Mouse (Mus musculus) ovary, adult 18-20 months (tissue): Measurements from ENCODE around the gene Unc45b.
A peak's percentile ranks its signal among the peaks of the same experiment; 100 is the strongest.

Experiments used
- DNase-seq: peaks from one replicate; pipeline ENCODE4 v3.0.0; 2022; ENCODE audit warnings: low spot score, mixed read lengths

Gene Unc45b

DNA sequence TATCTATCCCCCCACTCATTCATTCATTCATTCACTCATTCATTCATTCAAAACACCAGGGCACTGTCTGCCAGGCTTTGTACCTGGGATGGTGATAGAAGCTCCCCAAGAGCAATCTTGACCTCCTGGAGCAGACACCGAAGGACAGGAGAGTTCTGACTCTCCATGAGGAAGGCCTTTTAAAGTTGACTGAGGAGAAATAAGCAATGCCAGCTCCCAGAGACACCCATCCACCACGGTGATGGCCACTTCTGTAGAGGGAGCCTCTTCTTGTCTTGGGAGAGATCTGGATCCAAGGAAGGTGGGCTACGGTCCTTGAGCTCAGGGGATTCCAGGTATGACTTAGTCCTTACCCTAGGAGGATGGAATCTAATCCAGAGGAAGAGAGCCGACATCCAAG is at the start of gene Unc45b:
Gene Unc45b, plus strand, starts transcription at position 301 of the 400 bp plus-strand sequence.
- DNase-seq = no peak

DNA sequence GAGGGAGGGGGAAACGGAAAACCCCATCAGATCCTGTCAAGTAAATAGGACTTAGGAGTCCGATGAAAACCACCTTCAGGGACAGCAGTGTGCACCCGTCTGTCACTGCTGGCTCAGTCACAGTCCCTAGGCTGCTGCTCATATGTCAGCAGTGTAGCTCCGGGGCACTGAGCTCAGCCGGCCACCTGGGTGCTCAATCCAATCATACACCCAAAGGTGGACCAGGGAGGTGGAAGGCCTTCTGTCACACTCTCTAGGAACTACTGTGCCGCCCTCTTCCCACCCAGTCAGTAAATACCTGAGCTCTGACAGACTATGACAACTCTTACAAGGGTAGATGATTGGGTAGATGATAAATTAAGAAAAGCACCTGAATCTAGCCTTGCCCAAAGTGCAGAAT is 49.6 kb upstream of the Unc45b start:
- no peak for DNase-seq

DNA sequence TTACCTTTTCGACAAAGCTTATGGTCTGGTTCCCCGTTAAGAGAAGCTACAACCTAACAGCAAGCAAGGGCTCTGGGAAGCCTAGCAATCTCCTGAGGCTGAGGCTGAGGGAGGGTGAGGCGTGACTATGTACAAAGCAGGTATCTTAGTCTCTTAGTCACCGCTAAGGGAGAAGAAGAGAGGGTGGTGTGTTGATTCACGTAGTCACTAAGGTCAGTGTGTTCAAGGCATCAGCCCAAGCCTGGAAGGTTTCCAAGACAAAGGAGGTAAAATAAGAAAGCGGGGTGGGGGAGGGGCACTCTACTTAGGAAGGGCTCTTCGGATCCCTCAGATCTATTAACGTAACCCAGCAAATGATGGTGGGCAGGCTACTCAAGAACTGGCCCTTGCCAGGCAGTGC is 48.8 kb upstream of the Unc45b start:
- DNase-seq = no peak

DNA sequence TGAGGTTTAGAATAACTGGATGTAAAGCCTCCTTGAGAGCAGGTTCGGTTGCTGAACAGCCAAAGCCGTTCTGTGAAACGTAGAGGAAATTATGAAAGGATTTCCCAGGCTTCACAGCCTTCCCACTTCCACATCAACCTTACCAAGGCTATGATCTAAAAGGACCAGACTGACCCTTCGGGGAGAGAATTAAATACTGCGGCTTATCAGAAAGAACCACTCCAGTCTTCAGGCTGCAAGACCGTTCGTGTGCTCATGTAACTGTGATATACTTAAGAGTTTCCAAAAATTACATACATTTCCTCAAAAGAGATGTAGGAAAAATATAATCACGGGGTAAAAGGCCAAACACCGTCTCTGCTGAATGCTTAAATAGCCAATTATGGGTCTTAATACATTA is 47.7 kb upstream of the Unc45b start:
- DNase-seq = no peak

DNA sequence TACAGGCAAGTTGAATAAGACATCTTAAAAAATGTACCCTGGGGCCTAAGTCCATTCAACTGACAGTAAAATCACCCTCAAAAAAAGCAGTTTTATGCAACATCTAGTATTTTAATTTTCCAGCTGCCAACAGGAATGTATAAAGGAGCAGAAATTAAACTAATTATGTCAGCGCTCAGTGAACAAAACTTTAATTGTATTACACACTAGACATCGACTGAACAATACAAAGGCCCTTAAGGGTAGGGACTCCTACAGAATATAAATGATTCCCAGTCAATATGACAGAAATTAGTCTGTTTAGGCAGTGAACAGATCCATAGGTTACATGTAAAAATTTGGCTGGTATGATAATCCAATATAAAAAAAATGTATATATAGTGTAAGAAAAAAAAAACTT is 47.3 kb upstream of the Unc45b start:
- no peak for DNase-seq

DNA sequence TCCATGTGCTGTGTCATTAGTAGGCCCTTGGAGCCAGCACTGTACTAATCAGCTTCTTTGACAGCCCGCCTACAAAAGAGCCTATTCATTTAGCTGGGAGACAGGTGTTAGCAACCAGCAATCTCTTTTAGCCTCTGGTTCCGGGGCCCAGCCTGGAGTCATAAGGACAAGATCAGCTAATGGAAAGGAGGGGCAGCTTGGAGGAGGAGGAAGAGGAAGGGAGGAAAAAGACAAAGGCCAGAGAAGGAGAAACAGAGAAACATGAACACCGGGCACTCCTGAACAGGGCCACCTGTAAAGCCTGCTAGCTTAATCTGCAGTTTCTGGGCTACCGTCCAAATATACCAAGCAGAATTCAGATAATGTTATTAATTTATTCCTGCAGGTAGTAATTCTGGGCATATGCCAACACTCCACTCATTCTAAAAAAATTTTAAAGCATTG is 46.8 kb upstream of the Unc45b start:
- DNase-seq = no peak

DNA sequence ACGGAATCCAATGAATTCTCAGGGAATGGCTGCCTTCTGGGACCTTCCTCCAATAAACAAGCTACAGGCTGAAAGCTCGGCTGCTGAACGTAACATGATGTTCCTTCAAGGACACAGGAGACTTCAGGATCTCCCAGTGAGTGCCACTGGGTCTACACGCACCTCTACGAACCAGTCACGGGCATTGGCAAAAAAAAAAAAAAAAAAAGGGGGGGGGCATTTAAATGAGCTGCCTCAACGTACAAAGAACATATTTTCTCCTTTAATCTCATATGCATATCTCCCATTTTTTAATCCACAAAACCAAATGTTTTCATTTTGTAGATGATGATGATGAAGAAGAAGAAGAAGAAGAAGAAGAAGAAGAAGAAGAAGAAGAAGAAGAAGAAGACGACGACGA is 44.4 kb upstream of the Unc45b start:
- DNase-seq = no peak

DNA sequence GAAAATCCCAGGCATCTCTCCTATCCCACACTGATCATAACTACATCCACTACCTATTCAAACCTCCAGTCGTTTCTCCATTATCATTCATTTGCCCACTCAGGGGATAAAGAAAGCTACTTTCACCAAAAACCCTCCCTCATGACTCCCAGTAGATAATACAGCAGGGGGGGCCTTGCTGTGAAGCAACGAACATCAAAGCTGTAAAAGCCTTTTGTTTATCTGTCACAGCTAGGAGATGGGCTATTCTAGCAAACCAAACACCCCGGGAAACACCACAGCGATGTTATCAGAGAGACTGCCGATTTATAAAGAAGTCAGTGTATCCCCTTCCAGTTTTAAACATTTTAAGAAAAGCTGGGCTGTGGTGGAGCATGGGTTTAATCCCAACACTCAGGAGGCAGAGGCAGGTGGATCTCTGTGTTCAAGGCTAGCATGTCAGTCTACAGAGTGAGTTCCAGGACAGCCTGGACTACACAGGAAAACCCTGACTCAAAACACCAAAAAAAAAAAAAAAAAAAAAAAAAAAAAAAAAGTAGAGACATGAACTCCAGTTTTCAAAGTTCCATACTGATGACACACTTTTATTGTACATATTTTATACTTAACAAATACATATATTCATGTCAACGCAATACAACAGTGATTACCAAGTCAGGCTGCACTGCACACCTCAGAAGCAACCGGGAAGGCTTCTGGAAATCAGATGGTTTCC is 43.3 kb upstream of the Unc45b start:
- DNase-seq = no peak

DNA sequence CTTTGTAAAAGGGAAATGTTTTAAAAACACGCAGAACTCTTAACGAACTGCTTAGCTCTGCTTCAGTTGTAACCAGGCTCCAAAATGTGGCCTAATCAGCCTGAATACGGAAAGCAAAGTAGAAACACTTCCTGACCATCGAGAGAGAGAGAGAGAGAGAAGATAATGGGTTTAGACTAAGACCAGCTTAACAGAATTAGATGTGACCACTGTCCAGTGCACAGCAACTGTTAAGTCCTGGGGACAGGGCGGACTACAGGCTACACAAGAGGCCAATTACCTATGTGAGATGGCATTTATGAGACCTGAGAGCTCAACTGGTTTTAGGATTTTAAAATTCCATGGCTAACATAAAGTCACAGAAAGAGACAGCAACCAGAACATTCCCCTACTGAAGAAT is 42.4 kb upstream of the Unc45b start:
- no peak for DNase-seq

DNA sequence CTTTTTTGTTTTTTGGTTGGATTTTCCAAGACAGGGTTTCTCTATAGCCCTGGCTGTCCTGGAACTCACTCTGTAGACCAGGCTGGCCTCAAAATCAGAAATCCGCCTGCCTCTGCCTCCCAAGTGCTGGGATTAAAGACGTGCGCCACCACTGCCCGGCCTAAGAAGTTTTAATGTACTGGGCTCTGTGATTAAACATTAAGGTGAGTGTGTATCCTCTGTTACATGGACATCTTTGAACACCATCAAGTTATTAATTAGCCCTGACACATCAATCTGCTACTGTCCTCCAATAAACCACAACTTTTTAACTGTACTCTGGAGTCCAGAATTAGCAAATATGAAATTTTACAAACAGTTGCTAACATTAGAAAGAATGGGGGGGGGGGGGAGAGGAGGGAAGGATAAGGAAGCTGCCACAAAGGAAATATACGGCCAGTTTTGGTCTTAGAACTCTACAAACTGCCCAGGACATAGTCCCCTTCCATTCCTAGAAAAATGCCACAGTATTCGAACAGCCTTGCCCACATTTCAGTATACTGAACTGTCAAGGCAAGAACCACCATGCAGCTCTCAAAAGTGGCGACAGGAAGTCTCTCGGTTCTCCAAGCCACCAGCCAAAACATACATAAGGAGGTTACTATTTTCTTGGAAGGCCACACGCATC is 40.7 kb upstream of the Unc45b start:
- DNase-seq = no peak

DNA sequence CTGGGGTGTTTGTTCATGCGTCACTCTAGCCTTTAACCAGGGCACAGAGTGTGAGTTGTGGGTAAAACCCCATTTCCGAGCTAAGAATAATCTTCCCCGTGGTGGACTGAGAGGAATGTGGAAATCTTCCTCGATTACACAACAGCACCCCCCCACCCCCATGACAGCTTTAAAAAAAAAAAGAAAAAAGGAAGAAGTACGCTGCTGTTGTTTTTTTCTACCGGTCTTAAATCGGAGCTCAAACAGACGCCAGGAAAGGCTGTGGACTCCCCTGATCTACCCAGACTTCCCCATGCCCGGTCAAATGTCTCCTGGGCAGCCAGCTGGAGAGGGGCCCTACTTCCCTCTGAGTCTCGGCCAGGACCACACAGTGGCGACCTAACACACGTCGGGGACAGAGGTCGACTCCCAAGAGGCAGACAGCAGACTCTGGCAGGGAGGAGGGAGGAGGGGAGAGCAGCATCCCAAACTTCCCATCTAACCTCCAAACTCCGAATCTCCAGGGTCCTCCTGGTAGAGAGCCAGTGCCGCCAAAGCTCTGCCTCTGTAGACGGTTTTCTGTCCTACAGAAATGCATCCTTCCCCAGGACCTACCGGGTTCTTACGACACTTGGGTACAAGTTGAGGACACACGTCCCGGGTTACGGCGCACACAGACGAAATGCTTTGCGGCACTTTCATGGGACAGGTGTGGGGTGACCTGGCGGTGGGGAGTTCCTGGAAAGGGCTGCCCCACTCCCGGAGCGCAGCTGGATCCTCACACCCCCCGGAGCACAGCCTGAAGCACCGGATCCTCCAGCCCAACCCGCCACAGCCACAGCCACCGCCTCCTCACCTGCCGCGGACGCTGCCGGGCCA is 39.9 kb upstream of the Unc45b start:
- peak; percentile 19 for DNase-seq

DNA sequence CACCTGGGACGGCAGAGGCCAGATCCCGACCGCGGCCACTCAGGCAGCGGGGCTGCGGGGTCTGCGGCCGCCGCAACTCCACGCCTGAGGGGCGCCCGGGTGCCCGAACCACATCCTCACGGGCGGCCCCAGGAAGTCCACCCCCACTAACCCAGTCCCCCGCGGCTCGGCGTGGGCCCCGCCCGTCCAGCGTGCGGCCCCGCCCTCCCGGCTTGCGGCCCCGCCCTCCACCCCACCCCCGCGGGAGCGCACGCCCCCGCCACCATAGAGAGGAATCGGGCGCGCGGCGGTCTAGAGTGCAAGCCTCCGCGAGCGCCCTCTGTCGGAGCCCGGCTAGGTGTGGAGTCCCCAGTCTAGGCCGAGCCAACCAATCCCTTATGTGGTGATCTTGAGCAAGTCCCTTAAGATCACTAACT is 39.3 kb upstream of the Unc45b start, which contains the start of gene Rffl:
Gene Rffl, minus strand, starts transcription at position 180 of the 416 bp plus-strand sequence.
- DNase-seq = peak; percentile 80

DNA sequence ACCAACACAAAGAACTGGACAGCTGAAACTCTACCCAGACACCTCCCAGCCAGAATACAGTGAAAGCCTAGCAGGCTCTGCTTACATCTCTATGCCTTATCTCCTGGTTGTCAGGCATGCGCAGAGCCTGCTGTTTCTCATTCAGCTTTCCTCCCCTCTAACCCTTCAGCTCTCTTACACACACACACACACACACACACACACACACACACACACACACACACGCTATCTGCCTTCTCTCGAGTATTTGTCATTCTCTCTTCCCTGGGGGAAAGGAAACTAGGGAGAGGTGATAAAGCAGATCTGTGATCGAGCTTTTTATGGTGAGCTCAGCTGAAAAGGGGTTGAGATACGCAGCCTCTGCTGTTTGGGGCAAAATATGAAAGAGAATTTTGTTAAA is 35.4 kb upstream of the Unc45b start:
- peak; percentile 11 for DNase-seq

DNA sequence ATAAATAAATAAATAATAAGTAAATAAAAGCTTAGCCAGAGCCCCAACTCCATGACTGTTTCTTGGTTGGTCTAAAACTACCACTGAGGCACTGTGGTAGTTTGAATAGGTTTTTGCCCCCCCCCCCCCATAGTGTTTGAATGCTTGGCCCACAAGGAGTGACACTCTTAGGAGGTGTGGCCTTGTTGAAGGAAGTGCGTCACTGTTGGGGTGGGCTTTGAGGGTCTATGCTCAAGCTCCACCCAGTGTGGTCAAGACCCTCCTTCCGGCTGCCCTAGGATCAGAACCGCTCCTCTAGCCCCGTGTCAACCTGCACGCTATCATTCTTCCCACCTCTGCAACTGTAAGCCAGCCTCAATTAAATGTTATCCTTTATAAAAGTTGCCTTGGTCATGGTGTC is 34.7 kb upstream of the Unc45b start:
- DNase-seq = no peak

DNA sequence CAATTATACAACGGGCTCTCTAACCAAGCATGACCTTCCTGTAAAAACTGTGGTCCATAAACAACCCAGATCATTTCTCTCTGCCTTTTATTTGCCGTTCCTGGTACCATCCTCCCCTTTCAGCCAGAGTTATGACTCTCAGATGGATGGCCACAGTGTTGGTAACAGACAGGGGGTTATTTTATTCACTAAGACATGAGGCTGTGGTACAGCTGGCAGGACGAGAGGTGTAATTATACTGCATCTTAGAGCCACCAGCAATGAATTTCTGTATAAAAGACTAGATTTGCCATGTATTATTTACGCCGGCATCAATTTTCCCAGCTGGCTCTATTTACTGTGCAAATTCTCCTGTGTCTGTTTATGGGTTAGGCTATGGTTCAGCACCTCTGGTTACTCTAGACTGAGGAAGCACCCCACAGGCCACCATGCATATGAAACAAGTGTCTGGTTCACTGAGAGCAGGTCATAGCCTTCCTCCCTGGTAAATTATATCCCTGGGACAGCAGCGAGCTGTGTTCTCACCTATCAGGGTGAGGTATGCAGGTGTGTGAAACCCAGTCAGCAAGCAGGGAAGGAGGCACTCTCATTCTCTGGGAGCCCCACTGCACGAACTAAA is 32.5 kb upstream of the Unc45b start:
- DNase-seq = no peak

DNA sequence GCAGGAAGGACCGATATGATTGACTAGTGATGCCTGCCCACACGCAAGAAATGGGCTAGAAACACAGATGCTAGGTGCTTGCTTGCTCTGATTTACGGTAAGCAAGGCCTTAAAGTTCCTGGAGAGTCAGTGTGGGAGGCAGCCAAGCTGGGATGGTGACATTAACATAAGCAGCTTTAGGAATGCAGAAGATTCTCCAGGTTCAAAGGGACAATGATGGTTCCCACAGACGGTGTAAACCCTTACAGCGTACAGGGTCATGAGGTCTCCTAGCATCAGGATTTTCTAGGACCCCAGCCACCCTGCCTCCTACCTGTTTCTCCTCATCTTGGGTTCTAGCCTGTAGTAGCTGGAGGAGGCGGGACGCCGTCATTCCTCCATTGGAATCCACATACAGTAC is 27.2 kb upstream of the Unc45b start:
- DNase-seq = no peak

DNA sequence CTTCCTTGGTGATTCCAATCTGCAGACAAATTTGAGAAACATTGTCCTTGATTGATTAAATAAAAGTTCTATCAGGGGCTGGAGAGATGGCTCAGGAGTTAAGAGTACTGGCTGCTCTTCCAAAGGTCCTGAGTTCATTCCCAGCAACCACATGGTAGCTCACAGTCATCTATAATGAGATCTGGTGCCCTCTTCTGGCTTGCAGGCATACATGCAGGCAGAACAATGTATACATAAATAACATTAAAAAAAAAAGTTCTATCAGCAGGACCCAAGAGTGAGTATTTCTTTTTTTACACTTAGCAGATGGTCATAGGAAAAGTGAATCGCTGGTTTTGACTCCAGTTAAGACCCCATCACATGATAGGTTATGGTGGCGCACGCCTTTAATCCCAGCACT is 23.8 kb upstream of the Unc45b start:
- no peak for DNase-seq

DNA sequence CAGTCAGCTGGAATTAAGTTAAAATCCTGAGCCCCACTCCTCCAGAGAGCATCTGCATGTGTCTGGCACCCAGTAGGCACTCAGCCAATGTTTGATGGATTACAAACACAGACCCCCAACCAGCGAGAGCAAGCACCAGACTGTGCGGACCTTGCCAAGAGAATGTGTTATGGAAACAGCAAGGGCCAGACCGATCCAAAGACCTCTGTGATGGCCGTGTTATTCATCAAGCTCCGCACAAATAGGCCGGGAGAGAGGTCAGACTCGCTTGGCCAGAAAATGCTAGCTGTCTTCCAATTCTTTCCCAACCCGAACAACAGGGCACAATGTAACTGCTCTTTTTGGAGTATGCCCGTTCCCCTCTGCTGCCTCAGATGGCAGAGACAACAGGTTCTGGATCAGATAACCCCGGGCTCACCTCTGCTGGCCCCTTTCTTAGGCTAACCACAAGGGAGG is 21.8 kb upstream of the Unc45b start:
- peak; percentile 23 for DNase-seq

DNA sequence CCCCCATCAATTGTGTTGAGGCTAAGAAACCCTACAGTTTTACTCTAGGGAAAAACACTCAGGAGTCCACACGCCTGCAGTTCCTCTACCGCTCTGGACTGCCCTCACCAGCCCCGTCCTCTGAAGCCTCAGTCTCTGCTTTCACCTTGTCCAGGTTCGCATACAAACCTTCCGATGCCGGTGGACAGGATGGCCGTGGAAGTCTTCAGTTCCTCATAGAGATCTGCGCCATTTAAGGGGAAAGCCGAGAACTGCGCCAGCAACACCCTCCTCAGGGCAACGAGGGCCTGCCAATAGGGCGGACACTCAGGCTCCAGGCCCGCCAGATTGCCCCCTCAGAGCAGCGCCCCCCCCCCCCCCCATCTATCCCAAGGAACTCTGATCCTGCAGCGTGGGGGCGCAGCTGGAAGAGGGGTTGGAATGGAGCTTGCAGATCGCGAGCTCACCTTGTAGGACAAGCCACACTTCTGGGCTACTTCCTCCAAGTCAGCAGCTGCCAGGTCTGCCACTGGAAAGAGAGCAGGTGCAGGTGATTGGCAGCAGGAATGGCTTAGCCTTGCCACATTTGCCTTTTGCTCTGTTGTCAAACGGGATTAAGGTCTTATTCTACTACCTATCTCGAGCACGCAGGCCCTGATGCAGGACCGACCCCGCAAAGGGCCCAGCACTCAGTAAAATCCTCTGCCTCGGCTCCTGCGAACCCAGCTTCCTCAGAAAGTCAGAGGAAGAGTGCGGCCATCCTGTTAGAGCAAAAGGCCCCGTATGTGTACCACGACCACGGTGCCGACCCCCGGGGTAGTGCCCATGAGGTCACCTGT is 20.6 kb upstream of the Unc45b start:
- no peak for DNase-seq

DNA sequence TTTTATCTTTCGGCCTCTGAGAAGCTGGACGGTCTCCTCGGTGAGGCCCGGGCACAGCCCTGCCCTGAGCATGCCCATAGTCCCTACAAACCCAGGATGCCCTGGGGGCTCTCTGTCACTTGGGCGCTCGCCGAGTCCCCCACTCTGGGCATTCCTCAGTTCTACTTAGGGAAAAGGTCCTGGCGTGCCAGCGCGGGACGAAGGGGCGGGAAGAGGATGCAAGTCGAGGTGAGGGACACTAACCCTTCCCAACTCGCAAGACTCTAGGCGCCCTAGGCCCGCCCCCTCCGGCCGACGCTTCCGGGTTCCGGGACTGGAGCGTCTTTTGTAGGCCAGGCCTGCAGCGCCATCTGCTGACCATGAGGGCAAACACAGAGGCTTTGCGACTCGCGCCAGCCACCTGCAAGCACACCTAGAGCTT is 20.0 kb upstream of the Unc45b start, which contains the start of gene Rad51d:
Gene Rad51d, minus strand, starts transcription at position 273 of the 421 bp plus-strand sequence.
- peak; percentile 87 for DNase-seq

DNA sequence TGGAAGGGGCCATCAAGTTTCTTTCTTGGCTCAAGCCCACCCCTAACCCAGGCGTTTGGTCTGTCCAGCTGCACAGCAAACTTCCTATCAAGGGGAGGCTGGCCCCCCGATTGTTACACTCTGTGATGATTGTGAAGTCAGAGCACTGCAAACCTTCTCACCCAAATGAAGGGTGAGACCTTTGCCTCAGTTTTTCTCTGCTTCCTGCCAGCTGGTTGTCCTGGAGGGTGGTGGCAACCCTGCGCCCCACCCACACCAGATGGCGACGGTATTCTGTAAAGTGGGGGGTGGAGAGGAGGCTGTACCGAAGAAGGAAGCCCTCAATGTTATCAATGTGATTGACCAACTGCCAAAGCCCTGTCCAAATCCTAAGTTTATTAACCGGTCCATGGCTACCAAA is 18.4 kb upstream of the Unc45b start, which contains the start of gene Fndc8:
Gene Fndc8, plus strand, starts transcription at position 189 of the 400 bp plus-strand sequence.
- no peak for DNase-seq
